Mouse (Mus musculus): ENCODE results near the gene Nt5c2.

Nt5c2 gene

DNA sequence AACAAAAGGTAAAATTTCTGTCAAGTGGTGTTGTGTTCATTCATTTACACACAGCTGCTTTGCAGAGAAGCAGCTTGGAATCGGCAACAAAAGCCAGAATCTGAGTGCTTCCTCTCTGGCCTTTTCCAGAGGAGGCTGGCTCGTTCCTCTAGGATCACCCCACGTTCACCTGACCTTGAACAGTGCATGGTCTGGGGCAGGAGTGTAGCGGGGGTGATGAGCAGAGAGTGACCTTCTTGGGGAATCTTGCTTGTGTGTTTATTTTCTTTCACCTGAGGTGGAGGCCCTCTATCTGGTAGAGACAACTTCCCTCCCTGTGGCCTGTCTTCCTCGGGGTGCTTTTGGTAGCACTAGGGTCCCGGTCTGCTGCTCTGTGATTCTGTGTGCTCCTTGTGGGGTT, 158.7 kb downstream of the Nt5c2 start:
- no peak for DNase-seq (ENCODE audit: low read depth in 1 of 2, low spot score in 2 of 2)

DNA sequence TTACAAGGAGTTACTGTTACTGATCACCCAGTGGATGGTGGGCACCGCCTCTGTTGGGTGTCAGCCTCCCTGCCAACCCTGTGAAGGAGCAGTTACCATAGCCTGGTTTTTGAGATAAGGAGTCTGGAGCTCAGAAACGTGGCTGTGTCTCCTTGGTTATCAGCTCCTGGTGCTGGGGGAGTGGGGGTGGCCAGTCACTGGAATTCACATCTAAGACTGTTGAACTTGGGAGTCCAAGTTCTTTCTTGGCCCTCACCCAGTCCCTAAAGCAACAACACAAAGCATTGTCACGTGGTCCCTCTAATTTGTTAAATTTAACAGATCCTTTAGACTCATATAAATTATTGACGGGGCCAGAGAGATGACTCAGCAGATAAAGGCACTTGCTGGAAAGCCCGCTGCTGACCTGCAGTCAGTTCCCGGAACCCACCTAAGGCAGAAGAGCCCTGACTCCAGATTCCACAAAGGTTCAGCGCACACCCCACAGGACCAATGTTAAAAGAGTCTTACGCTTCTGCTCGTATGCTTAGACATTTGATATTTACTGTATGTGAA, 165.4 kb downstream of the Nt5c2 start:
- no peak for DNase-seq (ENCODE audit: low read depth in 1 of 2, low spot score in 2 of 2)

DNA sequence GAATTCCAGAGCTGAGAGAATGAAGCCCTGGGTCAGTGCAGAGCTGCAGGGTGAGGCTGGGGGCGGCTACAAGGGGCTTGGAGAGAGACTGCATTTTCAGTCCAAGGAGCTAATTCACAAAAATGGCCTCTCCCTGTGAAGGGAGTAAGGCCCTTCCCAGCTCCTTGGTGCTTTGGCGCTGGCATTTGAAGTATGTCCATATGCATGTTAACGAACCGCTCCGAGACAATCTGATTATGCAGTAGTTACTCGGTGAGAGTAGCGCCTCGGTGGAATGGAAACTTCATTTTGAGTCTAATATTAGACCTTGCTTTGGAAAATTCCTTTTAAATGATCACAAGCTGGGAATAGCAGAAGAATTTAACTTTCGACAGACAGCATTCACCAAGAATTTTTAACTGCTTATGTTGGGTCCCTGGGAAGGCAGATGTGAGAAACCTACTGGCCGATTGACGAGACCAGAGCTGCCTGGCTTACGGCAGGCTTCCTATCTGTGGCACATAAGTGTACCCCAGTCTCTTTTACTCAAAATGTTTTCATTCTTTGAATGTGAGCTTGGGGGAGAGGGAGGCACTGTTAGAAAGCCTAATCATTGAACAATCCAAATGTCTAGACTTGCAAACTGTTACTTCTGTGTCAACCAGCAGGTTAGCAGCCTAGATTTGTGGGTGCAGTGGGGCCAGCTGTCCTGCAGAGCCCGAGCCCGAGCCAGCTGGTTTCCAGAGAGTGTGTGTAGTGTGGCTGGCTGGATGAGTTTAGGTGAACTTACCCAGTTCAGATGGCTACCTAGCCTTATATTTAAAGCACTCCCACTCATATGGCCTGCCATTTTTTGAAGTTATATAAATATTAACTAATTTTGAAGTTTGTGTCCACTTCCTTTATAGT, 166.3 kb downstream of the Nt5c2 start:
- no peak for DNase-seq (ENCODE audit: low read depth in 1 of 2, low spot score in 2 of 2)

DNA sequence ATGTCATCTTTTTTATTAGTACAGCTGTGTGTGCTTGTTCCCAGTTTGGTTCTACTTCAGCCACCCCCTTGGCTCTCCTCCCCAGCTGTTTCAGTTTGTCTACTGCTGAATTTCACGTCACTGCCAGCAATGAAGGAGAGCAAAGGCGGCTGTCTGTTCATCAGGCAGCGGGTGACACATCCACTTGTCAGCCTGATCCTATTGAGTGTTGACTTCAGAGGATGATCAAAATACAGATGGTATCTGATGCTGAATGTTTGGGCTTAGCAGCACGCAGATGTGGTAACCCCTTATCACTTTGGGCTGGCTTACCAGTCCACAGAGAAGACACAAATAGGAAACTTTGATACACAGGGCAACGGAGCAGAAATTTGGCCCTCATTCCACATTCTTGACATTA, 168.5 kb downstream of the Nt5c2 start:
- no peak for DNase-seq (ENCODE audit: low read depth in 1 of 2, low spot score in 2 of 2)

DNA sequence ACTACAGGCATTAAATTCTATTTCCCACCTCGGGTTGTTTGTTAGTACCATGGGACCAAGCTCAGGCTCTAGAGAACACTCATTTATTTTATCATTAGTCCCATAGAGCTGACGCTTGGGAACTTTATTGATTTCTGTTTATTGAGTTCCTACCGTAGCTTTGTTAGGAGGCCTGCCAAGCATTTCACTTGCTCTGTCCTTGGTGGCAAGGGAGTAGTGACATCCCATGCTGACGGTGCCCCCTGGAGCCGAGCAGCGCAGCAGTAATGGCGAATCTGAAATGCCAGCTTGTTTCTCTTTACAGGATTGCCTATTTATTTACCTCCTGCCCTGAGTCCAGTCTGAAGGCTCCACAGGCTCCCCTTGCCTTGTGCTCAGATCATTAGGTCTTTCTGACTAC, 168.9 kb downstream of the Nt5c2 start:
- no peak for DNase-seq (ENCODE audit: low read depth in 1 of 2, low spot score in 2 of 2)

DNA sequence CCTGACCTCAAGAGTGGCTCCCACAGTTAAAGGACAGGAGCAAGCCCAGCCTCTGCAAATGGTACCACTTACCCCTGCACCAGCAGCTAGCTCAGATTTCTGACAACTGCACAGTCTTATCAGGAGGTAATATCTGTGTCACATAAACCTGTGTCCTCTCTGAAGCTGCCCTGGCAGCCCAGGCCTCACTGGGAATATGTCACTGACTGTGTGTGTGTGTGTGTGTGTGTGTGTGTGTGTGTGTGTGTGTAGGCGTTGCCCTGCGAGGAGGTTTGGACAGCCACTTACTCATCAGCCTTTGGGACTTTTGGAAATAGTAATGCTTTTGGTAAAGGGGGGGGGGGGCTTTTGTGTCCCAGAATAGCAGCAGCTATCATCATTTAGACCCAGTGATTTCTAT, 171.9 kb downstream of the Nt5c2 start:
- no peak for DNase-seq (ENCODE audit: low read depth in 1 of 2, low spot score in 2 of 2)

DNA sequence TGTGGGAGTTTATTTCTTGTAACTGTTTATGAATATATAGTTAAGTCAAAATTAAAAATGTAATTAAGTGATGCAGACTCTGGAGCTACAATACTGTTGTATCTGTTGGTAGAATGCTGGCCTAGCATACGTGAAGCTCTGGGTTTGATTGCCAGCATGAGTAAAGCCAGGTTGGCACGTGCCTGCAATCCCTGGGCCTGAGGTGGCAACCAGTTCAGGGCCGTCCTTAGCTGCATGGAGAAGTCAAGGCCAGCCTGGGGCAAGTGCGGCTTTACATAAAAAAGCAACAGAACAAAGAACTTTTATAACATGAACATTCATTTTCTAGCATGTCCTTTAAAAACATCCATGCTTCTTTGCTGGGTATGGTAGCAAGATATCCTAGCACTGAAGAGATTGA, 173.9 kb downstream of the Nt5c2 start:
- no peak for DNase-seq (ENCODE audit: low read depth in 1 of 2, low spot score in 2 of 2)

DNA sequence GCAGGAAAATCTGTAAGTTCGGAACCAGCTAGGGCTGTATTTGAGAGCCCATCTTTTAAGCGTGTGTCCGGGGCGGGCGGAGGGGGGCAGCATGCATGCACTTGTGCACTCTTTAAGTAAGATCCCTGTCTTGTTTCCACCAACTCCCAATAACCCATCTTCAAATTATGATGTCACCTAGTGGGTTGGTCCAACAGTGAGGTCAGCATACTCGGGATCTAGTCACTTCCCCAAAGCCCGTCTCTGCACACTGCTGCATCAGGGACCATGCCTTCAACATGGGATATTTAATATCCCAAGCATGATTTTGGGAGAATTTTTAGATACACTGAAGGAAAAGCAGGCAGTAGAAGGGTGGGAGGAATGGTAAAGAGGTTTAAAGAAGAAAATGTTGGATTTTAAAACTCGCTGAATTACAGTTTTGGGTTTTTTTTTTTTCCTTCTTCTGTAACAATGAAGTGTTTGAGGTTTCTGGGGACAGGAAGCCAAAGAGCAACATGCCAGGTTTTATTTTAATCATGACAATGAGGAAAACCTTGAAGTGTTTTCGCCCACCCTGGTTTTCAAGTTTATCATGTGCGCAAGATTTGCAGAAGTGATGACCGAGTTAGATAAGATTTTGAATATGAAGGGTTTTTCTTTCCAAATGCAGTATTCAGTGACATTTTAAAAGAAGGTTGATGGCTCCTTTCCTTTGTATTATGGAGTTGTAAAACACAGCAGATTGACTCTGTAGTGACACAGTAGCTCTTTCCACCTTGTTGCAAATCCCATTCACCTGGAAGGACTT, 177.5 kb downstream of the Nt5c2 start:
- peak in 1 of 2 experiments; percentile 6 for DNase-seq (ENCODE audit: low read depth in 1 of 2, low spot score in 2 of 2)

DNA sequence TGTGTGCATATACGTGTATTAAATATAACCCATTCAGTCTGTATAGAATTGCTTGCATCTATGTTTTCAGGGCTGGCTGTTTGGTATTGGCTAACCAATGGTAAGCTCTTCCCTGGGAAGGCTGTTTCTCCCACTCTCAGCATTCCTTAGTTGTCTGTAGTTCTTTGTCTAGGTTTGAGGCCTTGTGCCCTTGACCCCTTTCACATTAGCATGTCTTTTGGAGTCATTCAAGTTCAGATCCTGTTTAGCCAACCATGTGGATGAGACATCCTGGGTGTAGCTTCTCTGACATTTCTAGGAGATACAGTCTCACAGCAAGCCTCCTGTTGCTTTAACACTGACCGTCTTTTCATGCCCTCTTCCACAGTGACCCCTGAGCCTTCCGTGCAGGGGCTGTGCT, 178.9 kb downstream of the Nt5c2 start:
- DNase-seq (ENCODE audit: low read depth in 1 of 2, low spot score in 2 of 2): no peak

DNA sequence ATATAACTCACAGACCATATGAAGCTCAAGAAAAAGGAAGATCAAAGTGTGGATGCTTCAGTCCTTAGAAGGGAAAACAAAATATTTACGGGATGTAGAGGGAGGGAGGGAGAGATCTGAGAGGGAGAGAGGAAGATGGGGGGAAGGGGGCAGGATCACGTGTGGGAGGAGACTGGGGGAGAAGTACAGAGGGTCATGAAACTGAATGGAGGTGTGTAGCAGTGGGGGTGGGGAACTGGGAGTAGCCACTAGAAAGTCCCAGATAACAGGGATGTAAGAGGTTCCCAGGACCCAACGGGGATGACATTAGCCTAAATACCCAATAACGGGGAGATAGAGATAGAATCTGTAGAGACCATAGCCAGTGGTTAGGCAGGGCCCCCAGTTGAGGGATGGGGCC, 179.6 kb downstream of the Nt5c2 start:
- no peak for DNase-seq (ENCODE audit: low read depth in 1 of 2, low spot score in 2 of 2)

DNA sequence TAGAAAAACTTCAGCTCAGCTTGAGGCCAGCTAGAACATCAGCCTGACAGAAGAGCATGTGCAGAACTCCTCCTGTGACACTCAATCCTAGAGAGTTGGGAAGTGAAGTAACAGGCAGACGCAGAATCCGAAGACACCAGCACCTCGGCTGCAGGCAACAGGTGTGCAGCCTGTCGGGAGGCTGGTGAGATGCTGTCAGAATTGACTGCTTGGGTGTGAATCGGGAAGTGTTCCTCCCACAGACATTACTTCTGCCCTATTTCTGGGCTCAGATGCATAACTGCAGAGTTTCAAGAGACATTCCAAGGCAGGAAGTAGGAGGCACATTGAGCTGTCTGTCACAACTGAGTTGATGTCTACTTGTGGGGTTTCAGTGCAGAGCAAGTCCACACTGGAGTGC, 180.7 kb downstream of the Nt5c2 start:
- no peak for DNase-seq (ENCODE audit: low read depth in 1 of 2, low spot score in 2 of 2)

All from monocyte, adult 2 months (primary cell).